Mouse (Mus musculus): ENCODE data around the gene Kcnj10. TPM values are rescaled to one million over a fixed set of nuclear protein-coding genes. Genes with fewer than 3 reads are reported as not detected.

Gene Kcnj10
- total and polyA plus RNA-seq, 3 experiments, result 0.04 to 0.72 TPM; not detected in 1

DNA sequence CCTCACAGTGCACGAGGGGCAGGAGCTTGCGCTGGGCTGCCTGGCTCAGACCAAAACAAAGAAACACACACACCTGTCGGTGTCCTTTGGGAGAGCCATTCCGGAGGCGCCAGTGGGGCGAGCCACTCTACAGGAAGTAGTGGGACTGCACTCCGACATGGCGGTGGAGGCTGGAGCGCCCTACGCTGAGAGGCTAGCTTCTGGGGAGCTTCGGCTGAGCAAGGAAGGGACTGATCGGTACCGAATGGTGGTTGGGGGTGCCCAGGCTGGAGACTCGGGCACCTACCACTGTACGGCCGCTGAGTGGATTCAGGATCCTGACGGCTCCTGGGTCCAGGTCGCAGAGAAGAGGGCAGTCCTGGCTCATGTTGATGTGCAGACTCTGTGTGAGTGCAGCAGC, 23.6 kb upstream of the Kcnj10 start:
- no peak for TF ChIP-seq CTCF (IDR thresholded peaks at IDR 0.05 in 2 of 3, conservative IDR thresholded peaks at IDR 0.05 in 1 of 3; ENCODE audit: control insufficient read depth in 1 of 3, insufficient read depth in 1 of 3, low read depth in 2 of 3, low read length in 3 of 3, poor library complexity in 1 of 3, severe bottlenecking in 1 of 3)
- TF ChIP-seq ZC3H11A (IDR thresholded peaks at IDR 0.05; ENCODE audit: low read depth, low read length), result no peak
- Histone ChIP-seq H3K9me3 (replicated peaks; ENCODE audit: insufficient read depth, low read length) (no peaks in the 10 kb centered on the region), H3K27me3 (ENCODE audit: control insufficient read depth in 1 of 2, insufficient read depth in 2 of 2, low read length in 2 of 2) (no peaks in the 10 kb centered on the region), H3K4me1 (ENCODE audit: control insufficient read depth in 1 of 2, insufficient read depth in 2 of 2, low read length in 2 of 2) (peaks cover 0 to 6% of the 10 kb centered on the region in 2 experiments; a peak in 1 of 4 replicates), H3K36me3 (ENCODE audit: control insufficient read depth in 1 of 2, insufficient read depth in 2 of 2, low read length in 2 of 2) (no peaks in the 10 kb centered on the region; a peak in 1 of 4 replicates), H3K27ac (ENCODE audit: control insufficient read depth, low read depth, low read length) (no peak overlapping the region), H3K79me2 (ENCODE audit: control insufficient read depth, insufficient read depth, low read length, poor library complexity) (peaks cover 18% of the 10 kb centered on the region), H3K4me3 (ENCODE audit: control insufficient read depth in 1 of 2, insufficient read depth in 1 of 2, low read depth in 2 of 2, low read length in 2 of 2) (no peak overlapping the region), H3K9ac (ENCODE audit: control insufficient read depth, low read depth, low read length, poor library complexity, severe bottlenecking) (no peak overlapping the region)
- no peak for DNase-seq (ENCODE audit: low read depth, low spot score)

DNA sequence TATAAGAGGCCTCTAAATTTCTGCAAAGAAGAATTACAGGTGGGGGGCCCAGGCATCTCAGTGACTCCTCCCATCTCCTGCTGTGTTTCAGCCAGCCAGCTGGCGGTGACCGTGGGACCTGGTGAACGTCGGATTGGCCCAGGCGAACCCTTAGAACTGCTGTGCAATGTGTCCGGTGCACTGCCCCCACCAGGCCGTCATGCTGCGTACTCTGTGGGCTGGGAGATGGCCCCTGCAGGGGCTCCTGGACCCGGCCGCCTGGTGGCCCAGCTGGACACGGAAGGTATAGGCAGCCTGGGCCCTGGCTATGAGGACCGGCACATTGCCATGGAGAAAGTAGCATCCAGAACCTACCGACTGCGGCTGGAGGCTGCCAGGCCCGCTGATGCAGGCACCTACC, 23.1 kb upstream of the Kcnj10 start:
- H3K27ac ChIP-seq (ENCODE audit: control insufficient read depth, low read depth, low read length), result no peak overlapping the region
- no peak for TF ChIP-seq JUND (IDR thresholded peaks at IDR 0.05; ENCODE audit: low read depth, low read length)
- no peaks in the 10 kb centered on the region for H3K9me3 ChIP-seq (replicated peaks; ENCODE audit: insufficient read depth, low read length)
- H3K9ac ChIP-seq (ENCODE audit: control insufficient read depth, low read depth, low read length, poor library complexity, severe bottlenecking), result no peak overlapping the region
- H3K27me3 ChIP-seq (ENCODE audit: control insufficient read depth in 1 of 2, insufficient read depth in 2 of 2, low read length in 2 of 2), result no peaks in the 10 kb centered on the region
- DNase-seq (ENCODE audit: low read depth, low spot score), result no peak
- peaks cover 12% of the 10 kb centered on the region for H3K79me2 ChIP-seq (ENCODE audit: control insufficient read depth, insufficient read depth, low read length, poor library complexity)
- H3K4me1 ChIP-seq (ENCODE audit: control insufficient read depth in 1 of 2, insufficient read depth in 2 of 2, low read length in 2 of 2), result peaks cover 0 to 6% of the 10 kb centered on the region in 2 experiments; a peak in 1 of 4 replicates
- H3K36me3 ChIP-seq (ENCODE audit: control insufficient read depth in 1 of 2, insufficient read depth in 2 of 2, low read length in 2 of 2), result no peaks in the 10 kb centered on the region; a peak in 1 of 4 replicates
- no peak overlapping the region for H3K4me3 ChIP-seq (ENCODE audit: control insufficient read depth in 1 of 2, insufficient read depth in 1 of 2, low read depth in 2 of 2, low read length in 2 of 2)

DNA sequence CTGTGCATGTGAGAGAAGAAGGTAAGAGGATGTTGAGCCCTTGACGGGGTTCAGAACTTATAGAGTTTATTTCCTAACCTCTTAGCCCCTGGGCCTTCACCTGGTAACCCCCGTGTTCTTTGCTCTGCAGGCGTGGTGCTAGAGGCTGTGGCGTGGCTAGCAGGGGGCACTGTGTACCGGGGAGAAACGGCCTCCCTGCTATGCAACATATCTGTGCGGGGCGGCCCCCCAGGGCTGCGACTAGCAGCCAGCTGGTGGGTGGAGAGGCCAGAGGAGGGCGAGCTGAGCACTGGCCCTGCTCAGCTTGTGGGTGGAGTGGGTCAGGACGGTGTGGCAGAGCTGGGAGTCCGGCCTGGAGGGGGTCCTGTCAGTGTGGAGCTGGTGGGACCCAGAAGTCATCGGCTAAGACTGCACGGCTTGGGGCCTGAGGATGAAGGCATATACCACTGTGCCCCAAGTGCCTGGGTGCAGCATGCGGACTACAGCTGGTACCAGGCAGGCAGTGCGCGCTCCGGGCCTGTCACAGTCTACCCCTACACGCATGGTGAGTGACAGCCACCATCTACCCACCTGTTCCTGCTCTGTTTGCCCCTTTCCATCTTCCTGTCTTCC, 22.5 kb upstream of the Kcnj10 start:
- Histone ChIP-seq H3K9ac (ENCODE audit: control insufficient read depth, low read depth, low read length, poor library complexity, severe bottlenecking) (no peak overlapping the region), H3K9me3 (replicated peaks; ENCODE audit: insufficient read depth, low read length) (no peaks in the 10 kb centered on the region), H3K27ac (ENCODE audit: control insufficient read depth, low read depth, low read length) (no peak overlapping the region), H3K4me3 (ENCODE audit: control insufficient read depth in 1 of 2, insufficient read depth in 1 of 2, low read depth in 2 of 2, low read length in 2 of 2) (no peak overlapping the region), H3K36me3 (ENCODE audit: control insufficient read depth in 1 of 2, insufficient read depth in 2 of 2, low read length in 2 of 2) (no peaks in the 10 kb centered on the region; a peak in 1 of 4 replicates), H3K4me1 (ENCODE audit: control insufficient read depth in 1 of 2, insufficient read depth in 2 of 2, low read length in 2 of 2) (peaks cover 0 to 6% of the 10 kb centered on the region in 2 experiments; a peak in 1 of 4 replicates), H3K27me3 (ENCODE audit: control insufficient read depth in 1 of 2, insufficient read depth in 2 of 2, low read length in 2 of 2) (no peaks in the 10 kb centered on the region), H3K79me2 (ENCODE audit: control insufficient read depth, insufficient read depth, low read length, poor library complexity) (peaks cover 7% of the 10 kb centered on the region)
- no peak for DNase-seq (ENCODE audit: low read depth, low spot score)
- TF ChIP-seq USF2 (IDR thresholded peaks at IDR 0.05; ENCODE audit: borderline replicate concordance in 1 of 2, insufficient read depth in 1 of 2, low read depth in 1 of 2, low read length in 2 of 2), result no peak
- TF ChIP-seq MEF2A (IDR thresholded peaks at IDR 0.05; ENCODE audit: extremely low read depth, insufficient replicate concordance, low read depth, low read length, poor library complexity, severe bottlenecking), result no peak

DNA sequence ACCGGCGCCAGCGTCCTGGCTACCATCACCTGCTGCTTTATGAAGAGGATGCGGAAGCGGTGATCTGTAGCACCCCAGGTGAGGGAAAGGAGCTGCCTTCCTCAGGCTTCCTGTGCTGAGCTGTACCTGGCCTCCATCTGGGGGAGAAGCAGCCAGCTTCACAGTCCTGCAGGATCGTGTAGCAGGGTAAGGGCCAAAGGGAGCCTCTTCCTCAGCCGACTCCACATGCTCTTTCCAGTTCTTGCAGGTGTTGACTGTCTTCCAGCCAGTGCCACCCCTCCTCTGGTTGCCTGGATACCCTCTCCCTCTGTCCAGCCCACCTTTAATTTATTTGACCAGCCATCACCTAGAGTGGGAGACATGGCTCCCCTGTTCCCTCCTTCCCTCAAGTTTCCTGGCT, 21.7 kb upstream of the Kcnj10 start:
- no peak for DNase-seq (ENCODE audit: low read depth, low spot score)
- no peaks in the 10 kb centered on the region for H3K4me1 ChIP-seq (ENCODE audit: control insufficient read depth in 1 of 2, insufficient read depth in 2 of 2, low read length in 2 of 2)
- no peak overlapping the region for H3K4me3 ChIP-seq (ENCODE audit: control insufficient read depth in 1 of 2, insufficient read depth in 1 of 2, low read depth in 2 of 2, low read length in 2 of 2)
- no peaks in the 10 kb centered on the region; a peak in 1 of 4 replicates for H3K36me3 ChIP-seq (ENCODE audit: control insufficient read depth in 1 of 2, insufficient read depth in 2 of 2, low read length in 2 of 2)
- no peaks in the 10 kb centered on the region for H3K27me3 ChIP-seq (ENCODE audit: control insufficient read depth in 1 of 2, insufficient read depth in 2 of 2, low read length in 2 of 2)
- no peak overlapping the region for H3K9ac ChIP-seq (ENCODE audit: control insufficient read depth, low read depth, low read length, poor library complexity, severe bottlenecking)
- no peak overlapping the region for H3K27ac ChIP-seq (ENCODE audit: control insufficient read depth, low read depth, low read length)
- H3K79me2 ChIP-seq (ENCODE audit: control insufficient read depth, insufficient read depth, low read length, poor library complexity), result peaks cover 2% of the 10 kb centered on the region; the same call in 1 of the 2 replicates
- TF ChIP-seq BHLHE40 (IDR thresholded peaks at IDR 0.05; ENCODE audit: borderline replicate concordance, low read depth, low read length), result no peak
- no peak for TF ChIP-seq JUND (IDR thresholded peaks at IDR 0.05; ENCODE audit: low read depth, low read length)
- no peak for TF ChIP-seq CHD2 (IDR thresholded peaks at IDR 0.05; ENCODE audit: low read length)
- no peak for TF ChIP-seq MEF2A (IDR thresholded peaks at IDR 0.05; ENCODE audit: extremely low read depth, insufficient replicate concordance, low read depth, low read length, poor library complexity, severe bottlenecking)
- H3K9me3 ChIP-seq (replicated peaks; ENCODE audit: insufficient read depth, low read length), result no peaks in the 10 kb centered on the region
